Mouse (Mus musculus) layer of hippocampus, adult 8-10 months (tissue): ENCODE data around the gene Pigt. TPM values are rescaled to one million over a fixed set of nuclear protein-coding genes. Genes with fewer than 3 reads are reported as not detected.

ENCODE experiments used
- DNase-seq, 2 experiments: peaks; one replicate each; pipeline ENCODE4 v3.0.0; 2022; ENCODE audit warnings: low spot score in 2 of 2
- total RNA-seq, 4 experiments: library from RNA; stranded (reverse); gene quantifications; 2 replicates each; pipeline ENCODE4 v1.2.4; 2022

Gene Pigt
- total RNA-seq, 4 experiments from 2014 or later, result 75.4 to 90.5 (median 81.6) TPM

- peak; percentile 82 to 83 for DNase-seq
Measured at GRCm38 (mm10) chr2:164486258-164487114, 10.8 kb upstream of the Pigt start.

DNA sequence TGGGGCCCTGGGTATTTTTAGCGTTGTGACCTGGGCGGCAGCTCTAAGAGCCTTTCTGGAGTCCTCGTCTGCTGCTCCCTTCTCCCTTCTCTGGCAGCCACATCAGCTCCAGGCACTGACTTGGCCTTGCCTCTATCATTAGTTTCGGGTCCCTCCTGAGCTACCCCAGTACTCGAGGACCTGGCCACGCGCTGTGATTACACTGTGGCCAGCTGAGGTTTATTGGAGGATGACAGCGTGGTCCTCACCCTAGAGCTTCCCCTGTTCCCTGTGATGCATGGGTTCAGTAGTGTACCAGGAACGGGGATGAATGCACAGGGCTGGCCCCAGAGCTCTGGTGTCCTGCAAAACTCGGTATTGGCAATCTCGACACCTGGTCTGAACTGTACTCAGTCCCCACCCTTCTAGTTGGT is 10.2 kb upstream of the Pigt start:
- DNase-seq, result peak in 1 of 2 experiments; percentile 25

DNA sequence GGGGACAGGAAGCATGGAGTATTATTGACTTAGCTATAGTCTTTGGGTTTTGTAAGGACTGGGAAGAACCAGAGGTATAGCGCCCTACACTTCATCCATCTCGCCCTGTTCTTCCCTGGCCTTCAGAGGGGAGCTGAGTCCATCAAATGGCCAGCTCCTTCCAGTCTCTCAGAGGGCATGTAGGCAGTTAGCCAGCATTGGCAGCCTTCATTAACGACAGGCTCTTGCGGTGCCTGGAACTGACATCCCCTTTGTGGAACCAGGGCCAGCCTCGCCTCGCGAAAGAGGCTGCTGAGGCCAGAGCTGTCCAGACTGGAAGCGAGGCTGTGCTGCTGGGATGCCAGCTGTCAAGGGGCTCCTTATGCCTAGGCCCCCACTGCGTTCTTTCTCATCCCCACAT is 9.5 kb upstream of the Pigt start:
- peak; percentile 71 to 76 for DNase-seq

- peak in 1 of 2 experiments; percentile 28 for DNase-seq
Measured at GRCm38 (mm10) chr2:164494126-164494525, 3.2 kb upstream of the Pigt start.

- DNase-seq, result no peak
Measured at GRCm38 (mm10) chr2:164496331-164496730, 989 bp upstream of the Pigt start.

DNA sequence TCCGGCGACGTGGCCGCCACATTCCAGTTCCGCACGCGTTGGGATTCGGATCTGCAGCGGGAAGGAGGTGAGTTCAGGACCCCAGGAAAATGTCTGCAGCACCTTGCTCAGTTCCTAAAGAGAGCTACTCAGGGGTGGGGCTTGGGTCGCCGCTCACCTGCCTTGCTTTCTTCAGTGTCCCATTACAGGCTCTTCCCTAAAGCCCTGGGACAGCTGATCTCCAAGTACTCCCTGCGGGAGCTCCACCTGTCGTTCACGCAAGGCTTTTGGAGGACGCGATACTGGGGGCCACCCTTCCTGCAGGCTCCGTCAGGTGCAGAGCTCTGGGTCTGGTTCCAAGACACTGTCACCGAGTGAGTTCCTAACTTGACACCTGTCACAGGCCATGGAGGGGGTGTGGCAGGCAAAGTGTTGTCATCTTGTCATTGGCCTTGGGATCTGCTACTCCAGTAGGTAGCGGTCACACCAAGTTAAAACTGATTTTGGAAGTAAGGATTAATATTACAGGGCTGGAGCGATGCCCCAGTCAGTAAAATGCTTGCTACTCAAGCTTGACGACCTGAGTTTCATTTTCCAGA is 460 bp downstream of the Pigt start:
- no peak for DNase-seq

GRCm38 (mm10) chr2:164499317-164499716 is 2.0 kb downstream of the Pigt start:
- DNase-seq, result no peak

- DNase-seq, result no peak
Measured at GRCm38 (mm10) chr2:164500511-164500910, 3.2 kb downstream of the Pigt start.

DNA sequence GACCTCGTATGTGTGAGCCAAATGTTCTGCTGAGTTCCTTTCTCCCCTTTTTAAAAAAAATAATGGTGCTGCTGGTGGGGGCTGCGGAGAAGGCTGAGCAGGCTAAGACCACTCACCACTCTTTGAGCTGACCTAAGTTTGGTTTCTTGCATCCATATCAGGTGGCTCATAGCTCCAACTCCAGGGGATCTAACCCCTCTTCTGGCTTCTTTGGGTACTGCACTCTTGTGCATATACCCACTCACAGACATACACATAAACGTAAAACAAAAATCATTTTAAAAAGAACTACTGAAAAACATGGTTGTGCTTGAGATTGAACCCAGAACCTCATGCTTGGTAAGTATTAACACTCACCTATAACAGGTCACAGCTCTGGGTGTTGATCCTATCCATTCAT is 7.6 kb downstream of the Pigt start:
- DNase-seq, result no peak

GRCm38 (mm10) chr2:164505619-164506347 is 8.5 kb downstream of the Pigt start:
- no peak for DNase-seq

GRCm38 (mm10) chr2:164507811-164508210 is 10.5 kb downstream of the Pigt start:
- DNase-seq, result no peak

DNA sequence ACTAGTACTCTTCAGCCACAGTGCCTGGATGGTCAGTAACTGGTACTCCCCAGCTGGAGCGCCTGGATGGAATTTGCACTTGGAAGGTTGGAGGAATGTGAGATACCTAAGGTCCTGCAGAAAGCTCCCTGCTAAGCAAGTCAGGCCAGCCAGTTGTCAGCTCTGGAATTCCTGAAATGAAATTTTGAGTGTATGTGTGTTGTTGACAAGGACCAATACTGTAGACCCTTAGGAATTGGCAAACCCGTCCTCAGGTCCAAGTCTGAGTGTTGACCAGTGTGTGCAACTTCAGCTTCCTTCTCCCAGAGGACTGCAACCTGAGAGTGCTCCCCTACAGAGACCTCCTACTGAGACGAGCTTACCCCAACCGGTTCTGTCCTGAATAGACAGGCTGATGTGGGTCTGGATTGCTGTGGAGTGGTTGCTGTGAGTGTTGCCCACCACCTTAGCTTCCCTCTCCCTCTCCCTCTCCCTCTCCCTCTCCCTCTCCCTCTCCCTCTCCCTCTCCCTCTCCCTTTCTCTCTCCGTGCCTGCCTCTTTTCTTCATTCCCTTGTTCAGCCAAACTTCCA is 13.4 kb downstream of the Pigt start:
- DNase-seq, result no peak

- DNase-seq, result no peak
Measured at GRCm38 (mm10) chr2:164512121-164512909, 15.0 kb downstream of the Pigt start.

- no peak for DNase-seq
Measured at GRCm38 (mm10) chr2:164513389-164513788, 16.1 kb downstream of the Pigt start.

- no peak for DNase-seq
Measured at GRCm38 (mm10) chr2:164514916-164515315, 17.6 kb downstream of the Pigt start.

- peak in 1 of 2 experiments; percentile 36 for DNase-seq
Measured at GRCm38 (mm10) chr2:164515897-164516296, 18.6 kb downstream of the Pigt start.

- no peak for DNase-seq
Measured at GRCm38 (mm10) chr2:164516592-164516991, 19.3 kb downstream of the Pigt start.

DNA sequence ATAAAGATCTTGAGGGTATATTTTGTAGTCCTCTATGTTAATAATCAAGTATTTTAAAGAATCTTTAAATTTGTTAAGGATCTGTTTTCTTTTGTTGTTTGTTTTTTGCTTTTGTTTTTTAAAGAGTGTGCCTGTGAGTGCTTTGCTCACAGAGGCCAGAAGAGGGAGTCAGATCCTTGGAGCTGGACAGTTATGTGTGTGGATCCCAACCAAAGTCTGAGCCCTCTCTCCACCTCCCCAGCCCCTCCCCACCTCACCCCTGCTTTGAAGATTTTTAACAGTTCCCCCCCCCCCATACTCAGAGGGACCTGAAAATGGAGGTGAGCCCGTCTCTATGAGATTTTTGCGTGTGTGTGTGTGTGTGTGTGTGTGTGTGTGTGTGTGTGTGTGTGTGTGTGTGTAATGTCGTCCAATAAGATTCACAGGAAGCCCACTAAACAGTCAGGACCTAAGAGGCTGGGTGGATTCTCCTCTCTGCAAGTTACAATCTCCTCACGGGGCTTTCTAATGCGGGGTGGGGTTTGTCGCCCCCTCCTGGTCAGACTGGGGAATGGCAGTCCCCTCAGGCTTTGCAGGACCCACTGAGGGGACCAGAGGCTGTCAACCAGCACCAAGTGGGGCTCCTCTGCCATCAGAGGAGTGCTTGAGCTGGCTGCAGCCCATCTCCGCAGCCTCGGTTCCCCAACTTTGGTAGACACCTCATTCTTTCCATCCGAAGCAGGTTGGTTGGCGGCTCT is 20.3 kb downstream of the Pigt start:
- DNase-seq, result peak in 1 of 2 experiments; percentile 58

DNA sequence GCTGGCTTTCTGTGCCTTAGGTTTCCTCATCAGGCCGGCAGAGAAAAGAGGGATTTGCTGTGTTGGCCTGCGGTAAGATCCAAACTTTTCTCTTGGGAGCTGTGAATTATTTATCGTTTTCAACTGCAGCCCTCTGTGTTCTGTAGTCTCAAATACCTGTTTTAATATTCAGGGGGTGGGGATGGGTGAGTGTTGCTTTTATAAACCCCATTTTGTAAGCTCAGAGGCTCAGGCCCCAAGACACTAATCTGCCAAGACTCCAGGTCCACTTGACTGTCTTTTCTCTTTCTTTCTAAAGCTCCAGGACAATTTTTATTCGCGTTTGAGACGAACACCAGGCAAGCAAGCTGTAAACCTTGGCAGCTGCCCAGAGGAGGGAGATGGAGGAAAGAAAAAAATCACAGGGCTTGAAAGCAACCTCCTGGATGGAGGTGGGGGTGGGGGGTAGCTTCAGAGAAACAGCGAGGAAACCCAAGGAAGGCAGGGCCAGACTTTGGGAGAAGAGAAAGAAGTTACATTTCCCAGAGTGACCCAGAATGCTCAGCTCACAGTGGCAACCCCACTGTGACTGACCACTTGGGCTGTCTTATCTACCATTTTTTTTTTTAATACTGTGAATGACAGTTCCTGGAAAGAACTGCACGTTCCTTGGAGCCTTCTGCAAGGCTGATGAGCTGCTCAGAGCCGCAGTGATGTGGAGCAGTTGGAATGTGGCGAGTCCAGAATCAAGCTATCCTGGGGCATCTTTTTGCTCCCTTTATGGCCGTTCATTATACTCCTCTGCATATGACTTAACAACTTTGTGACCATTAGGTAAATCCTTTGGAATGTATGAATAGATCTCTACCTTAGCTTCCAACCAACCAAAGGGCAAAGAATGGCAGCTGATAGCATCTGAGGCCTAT is 21.2 kb downstream of the Pigt start:
- peak in 1 of 2 experiments; percentile 38 for DNase-seq
